Mouse (Mus musculus): ENCODE results near the gene Icam2.

DNA sequence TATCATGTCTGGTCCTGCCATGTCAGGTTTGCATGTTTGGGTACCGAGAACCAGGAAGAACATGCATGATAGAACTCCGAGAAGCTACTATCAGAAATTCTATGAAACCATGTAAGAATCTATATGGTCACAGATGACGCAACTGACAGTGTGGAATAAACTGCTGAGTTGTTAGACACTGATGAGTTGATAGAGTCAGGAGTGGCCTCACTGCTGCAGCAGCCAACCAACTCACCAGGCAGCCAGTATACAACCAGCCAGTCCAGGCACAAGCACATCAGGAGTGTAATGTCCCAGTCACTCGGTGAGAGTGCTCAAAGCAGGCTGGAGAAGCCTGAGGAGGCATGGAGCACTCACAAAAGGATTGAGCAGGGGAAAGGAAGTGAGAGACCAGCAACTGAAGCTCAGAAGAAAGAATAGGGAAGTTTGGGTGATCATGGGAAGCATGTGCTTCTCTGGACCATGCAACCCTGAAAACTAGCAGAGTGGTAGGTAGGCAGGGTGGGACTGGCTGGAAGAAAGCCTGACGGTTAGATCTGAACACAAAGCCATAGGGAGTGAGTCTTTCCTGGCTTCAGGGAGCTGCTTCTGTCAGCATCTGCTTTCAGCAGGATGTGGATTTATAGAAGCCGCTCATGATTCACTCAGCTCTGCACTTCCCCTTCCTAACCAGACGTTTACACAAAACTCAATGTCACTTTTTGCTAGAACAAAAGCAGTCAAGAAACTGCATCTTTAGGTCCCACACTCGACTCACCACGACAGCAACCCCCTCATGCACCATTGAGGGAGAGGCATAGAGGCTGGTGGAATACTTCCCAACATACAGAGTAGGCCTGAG lies 31.6 kb upstream of the Icam2 start:
- no peak for TF ChIP-seq CTCF (IDR thresholded peaks at IDR 0.05; ENCODE audit: low read depth)
- TF ChIP-seq EP300 (IDR thresholded peaks at IDR 0.05; ENCODE audit: low read depth): no peak
